Mouse (Mus musculus): Measurements from ENCODE around the gene Aldh9a1.

Aldh9a1 gene

GRCm38 (mm10) chr1:167384156-167384555, 34.4 kb downstream of the Aldh9a1 start:
- no peak for DNase-seq (ENCODE audit: low spot score)

- no peak for DNase-seq (ENCODE audit: low spot score)
These were observed 35.4 kb downstream of the Aldh9a1 start for GRCm38 (mm10) chr1:167385211-167385610.

- no peak for DNase-seq (ENCODE audit: low spot score)
These were observed 35.8 kb downstream of the Aldh9a1 start for GRCm38 (mm10) chr1:167385636-167386035.

- DNase-seq (ENCODE audit: low spot score) = no peak
These were observed 36.7 kb downstream of the Aldh9a1 start for GRCm38 (mm10) chr1:167386466-167386865.

- DNase-seq (ENCODE audit: low spot score) = no peak
These were observed 37.5 kb downstream of the Aldh9a1 start for GRCm38 (mm10) chr1:167387310-167387709.

- no peak for DNase-seq (ENCODE audit: low spot score)
These were observed 38.0 kb downstream of the Aldh9a1 start for GRCm38 (mm10) chr1:167387796-167388195.

GRCm38 (mm10) chr1:167388571-167388970, 38.8 kb downstream of the Aldh9a1 start:
- no peak for DNase-seq (ENCODE audit: low spot score)

GRCm38 (mm10) chr1:167389584-167389983, 39.8 kb downstream of the Aldh9a1 start:
- DNase-seq (ENCODE audit: low spot score) = no peak

- DNase-seq (ENCODE audit: low spot score) = peak; percentile 27
These were observed 40.6 kb downstream of the Aldh9a1 start for GRCm38 (mm10) chr1:167390381-167390780.

GRCm38 (mm10) chr1:167391241-167391640, 41.5 kb downstream of the Aldh9a1 start:
- DNase-seq (ENCODE audit: low spot score) = no peak

GRCm38 (mm10) chr1:167392031-167392640, 42.3 kb downstream of the Aldh9a1 start:
- DNase-seq (ENCODE audit: low spot score) = no peak

- peak; percentile 13 for DNase-seq (ENCODE audit: low spot score)
These were observed 42.9 kb downstream of the Aldh9a1 start for GRCm38 (mm10) chr1:167392687-167393086.

- peak; percentile 48 for DNase-seq (ENCODE audit: low spot score)
These were observed 43.5 kb downstream of the Aldh9a1 start for GRCm38 (mm10) chr1:167393281-167393680.

GRCm38 (mm10) chr1:167393683-167394492, 44.1 kb downstream of the Aldh9a1 start, which contains the start of gene Mgst3:
Gene Mgst3, minus strand, starts transcription at chr1:167393841.
- peak; percentile 96 for DNase-seq (ENCODE audit: low spot score)

GRCm38 (mm10) chr1:167405237-167405636, 55.4 kb downstream of the Aldh9a1 start:
- DNase-seq (ENCODE audit: low spot score) = no peak

- no peak for DNase-seq (ENCODE audit: low spot score)
These were observed 59.8 kb downstream of the Aldh9a1 start for GRCm38 (mm10) chr1:167409601-167410000.

GRCm38 (mm10) chr1:167411991-167412715, 62.4 kb downstream of the Aldh9a1 start:
- DNase-seq (ENCODE audit: low spot score) = no peak

- peak; percentile 64 for DNase-seq (ENCODE audit: low spot score)
These were observed 65.1 kb downstream of the Aldh9a1 start for GRCm38 (mm10) chr1:167414846-167415245.
